Mouse (Mus musculus): Measurements from ENCODE around the gene Gramd2. TPM values are rescaled to one million over a fixed set of nuclear protein-coding genes. Genes with fewer than 3 reads are reported as not detected.

The Gramd2 gene
- total RNA-seq, 1 experiment from 2014 or later = 0.52 TPM

DNA sequence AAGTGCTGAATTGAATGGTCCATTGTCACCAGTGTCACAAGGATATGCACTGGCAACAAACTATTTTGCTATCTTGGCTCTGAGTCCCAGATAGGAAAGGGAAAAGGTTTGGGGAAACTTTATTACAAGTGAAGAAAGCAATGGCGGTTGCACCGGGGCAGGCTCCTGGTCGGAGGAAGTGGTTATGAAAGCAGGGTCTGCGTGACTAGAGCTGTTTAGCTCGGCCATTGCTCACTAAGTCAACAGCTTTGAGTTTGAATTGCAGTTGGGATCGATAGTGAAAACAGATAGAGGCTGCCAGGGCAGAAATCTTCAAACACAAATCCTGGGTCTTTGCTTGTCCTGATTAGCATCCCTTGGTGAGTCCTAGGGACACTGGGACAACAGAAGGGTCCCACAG, 12.0 kb upstream of the Gramd2 start:
- no peak for DNase-seq

DNA sequence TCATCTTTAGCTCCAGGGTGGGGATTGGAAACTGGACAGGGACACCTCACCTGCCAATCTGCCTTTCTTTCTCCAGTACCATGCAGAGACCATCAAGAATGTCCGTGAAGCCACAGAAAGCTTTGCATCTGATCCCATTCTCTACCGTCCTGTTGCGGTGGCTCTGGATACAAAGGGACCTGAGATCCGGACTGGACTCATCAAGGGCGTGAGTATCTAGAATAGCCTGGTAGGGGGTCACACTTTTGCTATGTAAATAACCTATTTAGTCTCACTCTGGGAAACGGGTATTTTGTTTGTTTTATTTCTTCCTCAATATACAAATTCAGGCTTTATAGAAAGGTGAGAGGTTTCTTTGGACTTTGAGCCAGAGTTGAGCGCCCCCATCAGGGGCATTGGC, 11.5 kb upstream of the Gramd2 start:
- DNase-seq = no peak

DNA sequence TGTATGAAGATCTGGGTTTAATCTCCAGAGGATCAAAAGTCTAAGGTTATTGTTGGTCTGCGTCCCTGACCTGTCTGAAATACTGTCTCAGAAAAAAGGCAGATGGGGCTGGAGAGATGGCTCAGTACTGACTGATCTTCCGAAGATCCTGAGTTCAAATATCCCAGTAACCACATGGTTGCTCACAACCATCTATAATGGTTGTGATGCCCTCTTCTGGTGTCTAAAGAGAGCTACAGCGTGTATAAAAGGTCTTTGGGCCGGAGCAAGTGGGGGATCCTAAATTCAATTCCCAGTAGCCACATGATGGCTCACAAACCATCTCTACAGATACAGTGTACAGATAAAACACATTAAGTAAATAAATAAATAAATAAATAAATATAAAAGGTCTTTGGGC, 10.8 kb upstream of the Gramd2 start:
- DNase-seq = no peak

DNA sequence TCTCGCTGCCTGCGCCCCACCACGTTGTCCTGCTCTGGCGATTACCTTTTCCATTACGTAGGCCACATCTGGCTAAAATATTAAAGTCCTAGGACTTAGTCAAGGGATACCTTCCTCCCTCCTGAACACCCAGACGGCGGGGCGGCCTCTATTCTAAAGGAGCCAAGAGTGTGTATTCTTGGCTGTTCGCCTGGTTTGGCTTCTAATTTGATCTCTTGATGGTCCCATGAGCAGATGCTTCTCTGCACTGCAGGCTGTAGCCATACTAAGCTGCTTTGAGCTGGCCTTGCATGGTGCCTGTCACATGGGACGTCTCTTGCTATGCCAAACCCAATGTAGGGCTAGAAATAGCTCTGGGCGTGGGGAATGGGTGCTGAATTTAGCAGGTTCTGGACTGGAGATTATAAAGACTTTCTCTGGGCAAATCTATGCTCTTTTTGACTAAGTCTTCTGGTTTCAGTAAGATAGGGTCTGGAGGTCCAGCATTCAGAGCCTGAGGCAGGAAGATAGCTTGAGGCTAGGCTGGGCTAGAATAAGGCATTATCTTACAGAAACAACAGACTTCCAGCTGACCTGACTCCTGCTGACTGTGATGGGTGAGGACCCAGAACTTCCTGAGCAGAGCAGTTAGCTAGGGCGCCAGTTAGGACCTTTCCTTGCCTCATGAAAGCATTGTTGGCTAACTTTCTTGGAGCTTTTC, 7.6 kb upstream of the Gramd2 start:
- peak; percentile 4 for DNase-seq

DNA sequence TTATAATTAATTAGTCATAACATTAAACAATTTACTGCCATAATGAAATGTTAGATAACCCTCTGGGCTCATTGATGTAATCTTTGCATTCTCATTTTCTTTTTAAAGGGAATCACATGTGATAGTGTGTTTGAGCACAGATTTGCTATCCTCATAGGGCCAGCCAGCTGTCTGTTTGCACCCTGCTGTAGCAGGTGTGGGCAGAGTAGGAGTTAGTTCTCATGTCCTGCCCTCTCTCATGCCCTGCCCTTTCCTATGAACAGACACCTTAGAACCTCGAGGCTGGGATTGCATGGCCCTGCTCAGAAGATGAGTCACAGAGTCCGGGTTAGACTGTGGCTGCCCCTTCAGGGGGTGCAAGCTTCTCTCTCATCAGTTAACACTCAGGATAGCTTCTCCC, 6.5 kb upstream of the Gramd2 start:
- DNase-seq = no peak

DNA sequence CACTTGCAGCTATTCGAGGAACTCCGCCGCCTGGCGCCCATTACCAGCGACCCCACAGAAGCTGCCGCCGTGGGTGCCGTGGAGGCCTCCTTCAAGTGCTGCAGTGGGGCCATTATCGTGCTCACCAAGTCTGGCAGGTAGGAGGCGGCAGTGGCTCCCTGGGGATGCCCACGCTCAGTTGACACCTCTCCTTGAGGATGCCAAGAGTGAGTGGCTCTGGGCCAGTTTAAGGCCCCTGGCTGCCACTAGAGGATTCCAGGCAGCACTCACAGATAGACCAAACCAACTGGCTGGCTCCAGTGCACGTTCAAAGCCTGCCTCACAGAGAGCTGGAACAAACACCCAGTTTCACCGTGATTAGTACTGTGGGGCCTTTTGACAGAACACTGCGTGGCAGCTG, 4.3 kb upstream of the Gramd2 start:
- DNase-seq = peak; percentile 25

DNA sequence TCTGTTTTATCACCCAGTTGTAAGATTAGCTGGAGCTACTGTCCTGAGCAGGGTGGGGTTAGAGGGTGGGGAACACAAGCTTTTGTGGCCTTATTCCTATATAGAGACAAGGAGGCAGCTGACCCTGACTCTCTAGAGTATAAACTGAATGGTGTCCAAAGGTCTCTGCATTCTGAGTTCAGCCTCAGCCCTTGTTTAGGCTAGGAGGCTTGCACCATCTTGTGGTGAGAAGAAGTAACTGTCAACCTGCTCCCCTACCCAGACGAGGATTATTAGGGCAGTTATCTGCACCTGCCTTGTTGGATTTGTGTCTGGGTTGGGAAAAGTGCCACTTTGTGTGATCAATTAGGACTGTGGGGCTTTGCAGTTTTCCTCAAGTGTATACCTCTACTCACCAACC, 1.6 kb upstream of the Gramd2 start:
- DNase-seq = peak; percentile 57

DNA sequence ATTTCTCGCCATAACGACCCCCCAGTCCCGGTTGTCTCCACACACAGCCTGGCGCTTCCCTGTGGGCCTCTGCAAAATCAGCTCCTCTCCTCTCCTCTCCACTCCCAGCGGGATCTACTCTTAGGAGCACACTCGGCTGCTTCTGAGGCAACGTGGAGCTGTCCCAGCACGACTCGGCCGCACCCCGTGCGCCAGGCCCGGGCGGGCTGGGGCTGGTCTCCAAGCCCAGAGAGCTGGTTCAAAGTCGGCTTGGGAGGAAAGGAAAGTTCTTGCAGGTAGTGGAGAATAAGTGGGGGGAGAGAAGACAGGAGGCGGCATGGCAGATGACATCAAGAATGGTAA, 561 bp downstream of the Gramd2 start:
- DNase-seq = no peak

DNA sequence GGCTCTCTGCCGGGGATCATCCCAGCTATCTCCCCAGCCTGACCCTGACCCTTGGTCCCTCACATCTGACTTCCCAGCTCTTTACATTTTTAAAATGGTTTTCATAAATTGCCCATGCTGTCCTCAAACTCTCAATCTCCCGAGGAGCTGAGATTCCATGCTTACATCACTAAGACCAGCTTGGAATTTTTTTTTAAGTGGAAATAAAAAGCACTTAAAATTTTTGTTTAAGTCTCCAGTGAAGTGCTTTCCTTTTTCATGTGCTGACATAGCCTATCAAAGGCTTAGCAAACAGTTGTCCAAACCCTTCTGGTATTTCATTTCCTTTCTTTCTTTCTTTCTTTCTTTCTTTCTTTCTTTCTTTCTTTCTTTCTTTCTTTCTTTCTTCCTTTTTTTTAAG, 4.1 kb downstream of the Gramd2 start:
- no peak for DNase-seq

DNA sequence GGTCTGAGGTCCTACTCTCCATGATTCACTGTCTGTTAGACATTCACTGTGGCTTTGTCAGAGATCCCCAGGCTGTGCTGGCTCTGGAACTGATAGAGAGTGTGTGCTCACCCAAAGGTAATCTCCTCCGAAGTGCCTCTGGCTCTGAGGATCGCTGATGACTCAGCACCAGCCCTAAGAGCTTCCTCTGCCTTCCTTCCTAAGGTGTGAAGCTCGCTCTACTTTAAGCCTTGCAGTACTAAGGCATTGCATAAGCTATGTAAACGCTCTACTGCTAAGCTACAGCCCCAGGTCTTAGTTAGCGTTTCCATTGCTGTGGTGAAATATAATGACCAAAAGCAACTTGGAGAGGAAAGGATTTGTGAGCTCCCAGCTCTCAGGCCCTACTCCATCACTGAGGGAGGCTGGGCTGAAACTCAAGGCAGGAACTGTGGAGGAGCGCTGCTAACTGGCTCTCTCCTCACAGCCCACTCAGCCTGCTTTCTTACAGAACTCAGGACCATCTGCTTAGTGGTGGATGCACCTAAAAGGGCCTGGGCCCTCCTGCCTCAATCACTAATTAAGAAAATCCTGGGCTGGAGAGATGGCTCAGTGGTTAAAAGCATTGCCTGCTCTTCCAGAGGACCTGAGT, 7.6 kb downstream of the Gramd2 start:
- DNase-seq = no peak

DNA sequence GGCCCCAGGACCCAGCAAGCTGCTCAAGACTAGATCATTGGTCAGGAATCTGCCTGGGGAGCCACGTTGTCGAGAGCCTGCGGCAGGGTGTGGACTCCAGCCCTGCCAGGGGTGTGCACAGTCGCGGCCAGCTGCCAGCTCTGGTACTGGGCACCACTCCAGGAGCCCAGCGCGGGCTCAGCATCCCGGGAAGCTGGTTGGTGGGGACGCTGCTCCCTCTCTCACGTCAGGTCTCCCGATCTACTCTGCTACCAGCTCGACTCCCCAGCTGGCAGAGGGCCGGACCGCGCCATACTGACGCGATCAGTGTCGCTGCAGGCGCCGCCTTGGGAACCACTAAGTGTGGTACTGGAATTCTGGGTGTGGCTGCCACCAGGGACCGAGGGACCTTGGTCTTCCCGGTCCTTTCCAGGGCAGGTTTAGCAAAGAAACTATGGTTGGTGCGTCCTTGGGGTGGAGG, 11.7 kb downstream of the Gramd2 start:
- peak; percentile 88 for DNase-seq

DNA sequence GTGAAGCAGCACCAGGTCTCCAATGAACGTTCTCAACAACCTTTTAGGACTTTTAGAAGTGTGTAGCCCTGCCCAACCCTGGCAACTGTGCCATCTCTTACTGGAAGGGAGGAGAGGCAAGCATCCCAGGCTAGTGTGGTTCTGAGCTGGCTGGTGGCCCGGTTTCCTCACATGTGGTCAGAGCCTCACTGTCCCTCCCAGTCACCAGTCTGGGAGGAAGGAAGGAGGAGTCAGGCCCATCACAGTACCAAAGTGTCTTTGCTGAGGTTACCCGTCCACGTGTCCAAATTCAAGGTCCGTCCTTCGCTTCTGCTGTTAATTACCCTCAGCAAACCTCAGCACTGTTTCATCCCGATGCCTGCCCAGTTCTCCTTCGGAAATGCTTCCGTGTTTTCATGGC, 12.2 kb downstream of the Gramd2 start:
- peak; percentile 61 for DNase-seq

DNA sequence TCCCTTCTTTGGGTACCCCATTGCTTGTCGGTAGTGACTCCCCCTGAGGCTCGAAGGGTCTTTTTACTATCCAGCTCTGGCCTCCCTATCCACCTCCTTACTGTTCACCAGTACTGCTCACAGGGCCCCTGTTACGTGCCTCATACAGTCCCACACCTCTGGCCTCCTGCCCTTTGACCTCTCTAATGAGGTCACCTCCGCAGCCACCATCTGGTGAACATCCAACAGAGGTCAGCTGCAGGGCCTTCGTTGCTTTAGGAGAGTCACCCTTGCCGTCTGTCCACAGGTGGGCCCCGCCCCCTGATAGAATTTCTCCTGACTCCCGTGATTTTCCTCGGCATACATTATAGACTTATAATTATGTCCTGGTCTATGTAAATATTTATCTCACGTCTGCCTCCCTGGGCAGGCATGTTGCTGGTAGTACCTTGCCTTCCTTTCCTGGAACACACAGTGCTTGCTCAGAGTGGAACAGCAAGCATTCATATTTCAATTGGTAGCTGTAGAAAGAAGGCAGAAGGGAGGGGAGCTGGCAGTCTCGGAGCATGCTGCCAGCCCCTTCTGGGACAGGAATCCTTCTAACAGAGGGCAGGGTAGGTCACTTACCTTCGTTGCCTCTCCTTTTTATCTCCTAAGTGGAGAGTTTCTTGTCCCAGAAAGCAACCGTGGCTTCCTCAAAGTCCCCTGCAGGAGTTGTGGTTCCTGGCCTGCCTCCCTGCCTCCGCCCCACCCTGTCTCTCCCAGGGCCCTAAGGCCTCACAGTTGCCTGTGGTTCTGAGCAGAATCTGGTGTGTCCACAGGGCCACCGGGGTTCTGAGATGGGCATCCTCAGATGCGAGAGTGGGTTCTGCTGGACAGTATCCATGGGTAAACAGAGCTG, 14.9 kb downstream of the Gramd2 start:
- no peak for DNase-seq

DNA sequence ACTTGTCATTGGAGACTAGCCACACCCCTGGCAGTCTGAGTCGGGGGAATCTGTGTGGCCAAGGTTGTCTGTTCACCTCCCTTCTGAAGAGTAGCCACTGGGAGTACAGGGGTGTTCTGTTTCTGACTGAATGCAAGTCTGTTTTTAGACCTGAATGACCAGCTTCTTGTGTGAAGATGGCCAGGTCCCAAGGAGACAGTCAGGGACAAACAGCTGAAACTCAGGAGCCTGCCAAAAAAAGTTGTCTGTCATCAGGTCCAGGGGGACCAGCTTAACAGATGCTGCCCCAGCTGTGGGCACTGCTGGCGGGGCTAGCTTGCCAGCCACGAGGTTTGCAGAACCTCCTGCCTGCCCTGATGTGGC, 15.5 kb downstream of the Gramd2 start:
- DNase-seq = no peak

DNA sequence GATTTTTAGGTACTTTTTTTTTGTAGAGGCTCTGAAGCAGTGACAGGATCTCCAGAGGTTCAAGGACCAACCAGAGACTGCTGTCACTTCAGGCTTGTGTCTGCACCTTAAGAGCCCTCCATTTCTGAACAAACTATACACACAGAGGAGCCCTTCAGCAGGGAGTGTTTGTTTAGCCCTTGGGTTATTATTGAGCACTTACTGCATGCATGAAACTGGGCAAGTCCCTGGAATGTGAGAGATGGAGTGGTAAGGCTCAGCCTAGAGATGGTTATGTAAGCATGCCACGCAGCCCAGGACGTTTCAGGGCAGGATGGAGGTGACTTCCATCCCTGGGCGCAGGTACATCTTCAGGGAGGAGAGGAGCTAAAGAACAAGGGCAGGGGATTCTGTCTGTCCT, 16.4 kb downstream of the Gramd2 start:
- no peak for DNase-seq

DNA sequence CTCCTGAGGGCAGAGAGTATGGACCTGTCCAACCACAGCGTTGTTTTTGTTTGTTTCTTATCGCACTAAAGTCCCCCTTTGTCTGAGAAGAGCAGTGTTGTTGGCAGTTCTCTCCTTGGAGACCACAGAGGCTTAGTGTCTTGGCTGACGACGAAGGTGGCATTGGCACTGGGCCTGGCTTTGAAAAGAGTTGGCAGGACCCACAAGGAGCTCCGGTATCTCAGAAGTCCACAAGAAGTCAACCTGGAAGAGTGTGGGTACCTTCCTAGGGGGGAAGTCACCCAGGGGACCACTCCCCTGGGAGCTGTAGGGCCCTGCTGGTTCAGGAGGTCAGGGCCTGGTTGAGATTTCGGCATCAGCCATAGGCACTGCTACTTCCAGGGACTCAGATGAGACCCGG, 21.1 kb downstream of the Gramd2 start:
- DNase-seq = peak; percentile 41

DNA sequence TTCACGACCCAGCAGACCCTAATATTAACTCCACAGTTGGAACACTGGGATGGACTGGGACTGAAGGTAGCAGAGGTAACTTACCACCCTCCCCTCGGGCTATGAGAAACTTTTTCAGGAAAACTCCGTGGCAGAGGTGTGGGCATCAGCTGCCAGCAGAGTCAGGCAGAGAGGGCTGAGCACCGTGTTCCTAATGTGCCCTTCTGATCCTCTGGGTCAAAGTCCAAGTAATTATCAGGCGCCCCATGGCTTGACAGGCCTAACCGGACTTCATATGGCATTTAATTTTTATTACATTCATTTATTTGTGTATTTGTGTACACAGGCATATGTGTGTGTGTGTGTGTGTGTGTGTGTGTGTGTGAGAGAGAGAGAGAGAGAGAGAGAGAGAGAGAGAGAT, 23.2 kb downstream of the Gramd2 start:
- DNase-seq = no peak

DNA sequence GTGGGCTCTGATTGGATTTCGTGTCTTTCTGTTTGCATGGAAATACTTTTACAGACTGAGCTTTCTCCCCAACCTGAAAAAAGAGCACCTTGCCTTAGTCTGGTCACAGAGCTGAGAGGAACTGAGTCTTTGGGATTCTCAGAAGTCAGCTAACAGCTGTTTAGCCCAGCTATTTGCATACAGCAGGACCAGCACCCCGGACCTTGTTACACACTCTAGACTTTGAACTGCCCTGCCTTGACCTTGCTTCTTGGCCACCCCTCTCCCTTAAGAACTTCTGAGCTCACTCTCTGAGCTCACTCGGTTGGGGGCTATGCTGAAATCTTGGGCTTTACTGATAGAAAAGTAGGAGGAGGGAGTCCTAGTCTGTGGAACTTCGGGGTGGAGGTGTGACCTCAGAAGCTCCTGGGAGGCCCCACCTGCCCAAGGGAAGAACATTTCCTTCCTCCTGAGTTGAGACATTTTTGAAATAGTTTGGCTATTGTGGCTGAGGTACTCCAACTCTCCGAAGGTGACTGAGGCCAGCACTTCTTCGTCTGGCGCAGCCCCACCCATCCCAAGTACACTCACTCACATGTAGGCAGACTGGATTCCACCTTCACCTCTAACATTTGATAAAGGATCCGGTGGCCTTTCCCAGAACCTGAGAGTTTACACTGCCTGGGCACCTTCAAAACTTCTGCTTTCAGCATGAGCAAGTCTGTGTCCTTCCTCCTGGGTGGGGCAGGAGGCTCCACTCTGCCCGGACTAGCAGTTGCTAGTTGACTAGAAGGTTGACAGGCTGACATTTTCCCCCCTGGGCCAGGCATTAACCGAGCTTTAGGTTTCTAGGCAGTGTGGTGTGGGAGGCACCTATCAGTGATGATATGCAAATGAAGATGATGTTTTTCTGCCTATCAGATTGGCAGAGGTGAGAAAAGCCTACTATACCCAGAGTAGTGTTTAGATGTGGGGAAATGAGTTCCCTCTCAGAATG, 27.2 kb downstream of the Gramd2 start:
- DNase-seq = no peak

DNA sequence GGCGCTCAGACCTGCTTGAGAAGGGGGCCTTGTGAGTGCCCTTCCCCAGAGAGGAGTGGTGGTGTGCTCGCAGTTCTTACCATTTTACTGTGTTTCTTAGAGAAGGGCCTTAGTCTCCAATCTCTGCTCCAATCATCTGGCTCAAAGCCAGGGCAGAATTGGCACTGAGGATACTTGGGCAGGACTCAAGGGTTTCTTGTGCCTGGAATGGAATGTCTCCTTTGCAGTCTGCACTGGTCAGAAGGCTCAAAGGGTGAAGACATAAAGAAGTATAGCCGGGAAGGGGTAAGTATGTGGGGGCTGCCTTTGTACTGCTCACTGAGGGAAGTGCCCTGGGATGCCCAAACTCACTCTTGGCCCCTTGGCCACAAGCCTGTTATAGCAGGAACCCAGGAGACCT, 29.3 kb downstream of the Gramd2 start:
- peak; percentile 58 for DNase-seq

DNA sequence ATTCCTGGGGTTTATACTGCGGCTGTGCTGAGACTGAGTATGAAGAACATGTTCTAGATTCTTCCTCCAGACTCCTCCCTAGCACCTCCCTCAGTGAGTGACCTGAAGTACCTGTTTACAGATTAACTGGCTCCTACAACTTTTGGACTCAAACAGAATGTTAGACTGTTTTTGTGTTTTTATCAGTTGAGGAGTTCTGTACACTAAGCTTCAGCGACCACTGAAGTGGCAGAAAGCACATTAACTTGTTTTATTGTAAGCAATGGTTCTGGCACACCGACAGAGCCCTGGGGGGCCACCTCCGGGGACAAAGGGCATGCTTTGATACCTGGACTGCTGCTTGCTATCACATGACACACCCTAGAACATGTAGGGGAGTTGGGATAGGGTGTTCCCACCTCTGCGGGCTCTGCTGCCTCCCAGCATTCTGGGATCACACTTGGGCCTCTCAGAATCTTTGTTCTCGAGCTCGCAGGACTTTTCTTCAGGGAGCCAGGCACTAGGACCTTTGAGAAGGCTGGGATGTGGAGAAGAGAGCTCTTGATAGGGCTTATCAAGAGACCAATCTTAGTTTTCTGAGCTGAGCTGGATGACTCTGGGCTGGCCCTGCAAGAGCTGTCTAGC, 36.4 kb downstream of the Gramd2 start:
- DNase-seq = no peak

DNA sequence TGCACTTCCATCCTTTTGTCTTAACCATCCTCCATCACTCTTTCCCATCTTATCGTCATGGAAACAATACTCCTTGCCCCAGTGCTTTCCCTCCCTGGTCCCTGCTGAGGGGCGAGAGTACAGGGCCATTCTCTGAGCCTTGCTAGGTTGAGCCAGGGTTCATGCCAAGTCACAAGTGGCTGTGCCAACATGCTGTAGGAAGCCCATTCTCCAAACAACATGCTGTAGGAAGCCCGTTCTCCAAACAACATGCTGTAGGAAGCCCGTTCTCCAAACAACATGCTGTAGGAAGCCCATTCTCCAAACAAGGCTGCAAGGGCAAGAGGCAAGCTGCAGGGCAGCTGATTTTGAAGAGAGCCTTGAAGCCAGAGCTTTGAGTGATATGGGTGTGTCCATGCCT, 38.3 kb downstream of the Gramd2 start:
- no peak for DNase-seq

DNA sequence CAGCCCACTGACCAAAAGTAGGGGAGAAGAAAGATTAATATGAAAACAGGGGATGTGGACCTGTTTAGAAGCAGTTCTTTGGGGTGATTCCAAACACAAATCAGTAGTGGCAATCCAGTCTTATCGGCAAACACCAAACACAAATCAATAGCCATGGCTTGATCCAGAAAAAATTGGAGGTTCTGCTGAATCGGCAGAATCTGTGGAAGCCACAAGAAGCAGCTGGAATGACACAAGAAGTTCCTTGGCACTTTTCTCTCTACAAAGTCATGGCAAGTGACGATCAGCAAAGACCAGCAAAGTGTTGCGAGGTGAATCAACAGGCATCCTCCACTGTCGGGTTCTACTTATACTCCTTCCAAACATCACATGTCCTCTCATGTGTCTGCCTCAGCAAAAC, 41.2 kb downstream of the Gramd2 start:
- DNase-seq = no peak

Measured in adrenal gland, postnatal 14 days (tissue).